Mouse (Mus musculus) hindbrain, embryonic 14.5 days (tissue): ENCODE data around the gene Klrb1. TPM values are rescaled to one million over a fixed set of nuclear protein-coding genes. Genes with fewer than 3 reads are reported as not detected.
A peak's percentile ranks its signal among the peaks of the same experiment; 100 is the strongest.
"Not testable (repeated sequence)": the region's sequence is repeated elsewhere in the genome, so short reads cannot be mapped to it uniquely, and the experiment has no call there.

ENCODE experiments used
- ATAC-seq: fragments of 200-750 bp; cut with Nextera tagmentation; 2 replicates; pipeline ENCODE4 v1.8.0; 2017; ENCODE audit warnings: moderate number of reproducible peaks, mild to moderate bottlenecking, moderate TSS enrichment, moderate library complexity; ENCODE audit not compliant: low FRiP score
- DNase-seq: peaks from one replicate; pipeline ENCODE4 v3.0.0-alpha.2; 2015; ENCODE audit warnings: low spot score
- H3K27ac ChIP-seq: fragments of 300-500 bp; sonication (generic); 2 replicates; pipeline ENCODE4 v1.5.1; 2014; ENCODE audit warnings: mild to moderate bottlenecking, moderate library complexity
- H3K27me3 ChIP-seq: fragments of 300-500 bp; sonication (generic); 2 replicates; pipeline ENCODE4 v1.6.1; 2014; ENCODE audit warnings: mild to moderate bottlenecking, low read length, mixed read lengths; ENCODE audit not compliant: control insufficient read depth, insufficient read depth
- H3K36me3 ChIP-seq: fragments of 300-500 bp; sonication (generic); replicated peaks from 2 replicates; pipeline ENCODE4 v1.6.1; 2014; ENCODE audit not compliant: control insufficient read depth, insufficient read depth
- H3K4me1 ChIP-seq: fragments of 300-500 bp; sonication (generic); replicated peaks from 2 replicates; pipeline ENCODE4 v1.6.1; 2014; ENCODE audit warnings: antibody characterized with exemption, low read length, mixed read lengths; ENCODE audit not compliant: control insufficient read depth, insufficient read depth
- H3K4me2 ChIP-seq: fragments of 300-500 bp; sonication (generic); replicated peaks from 2 replicates; pipeline ENCODE4 v1.6.1; 2014; ENCODE audit warnings: mild to moderate bottlenecking, moderate library complexity
- H3K4me3 ChIP-seq: fragments of 300-500 bp; sonication (generic); replicated peaks from 2 replicates; pipeline ENCODE4 v1.5.1; 2014; ENCODE audit warnings: mild to moderate bottlenecking, low read length
- H3K9ac ChIP-seq: fragments of 300-500 bp; sonication (generic); 2 replicates; pipeline ENCODE4 v1.6.1; 2014
- H3K9me3 ChIP-seq: fragments of 300-500 bp; sonication (generic); 2 replicates; pipeline ENCODE4 v1.6.1; 2016; ENCODE audit warnings: low read length; ENCODE audit not compliant: control insufficient read depth
- WGBS: fragments of 180-500 bp; shearing (Covaris S2); extraction: QIAGEN DNeasy Blood & Tissue Kit; methylation state at CpG from one replicate; pipeline ENCODE4 v1.1.7; 2014; 5-methylcytosine and 5-hydroxymethylcytosine counted together
- polyA plus RNA-seq: library from polyadenylated mRNA; unstranded; fragments of >200 nt; fragmentation: Nextera tagmentation; extraction: Ambion mirVana; gene quantifications from 2 replicates; pipeline ENCODE4 v1.2.1, GENCODE M21; 2014

Klrb1 gene
- polyA plus RNA-seq, 1 experiment from 2014 or later, result 0.51 TPM

DNA sequence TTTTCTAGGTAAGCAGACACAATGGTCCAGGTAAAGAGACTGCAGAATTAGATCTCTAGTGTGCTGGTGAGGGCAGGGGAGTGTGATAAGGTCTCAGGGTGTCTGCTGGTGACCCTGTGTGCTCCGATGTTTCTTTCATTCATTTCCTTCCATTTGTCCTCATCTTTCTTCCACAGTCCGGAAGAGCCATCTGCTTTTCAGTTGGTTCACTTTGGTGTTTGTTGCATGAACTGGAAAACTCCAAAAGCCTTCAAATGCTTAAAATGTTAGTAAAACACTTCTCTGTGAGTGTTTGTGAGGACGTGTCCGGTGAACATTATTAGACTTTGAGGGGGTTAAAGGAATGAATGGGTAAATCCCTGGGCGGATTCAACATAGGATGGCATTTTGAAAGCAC lies 38.3 kb upstream of the Klrb1 start:
- peak; percentile 48 for DNase-seq
- no peaks in the 10 kb centered on the region for H3K9me3 ChIP-seq
- H3K4me1 ChIP-seq, result peaks cover 5% of the 10 kb centered on the region; the same call in 1 of the 2 replicates
- H3K36me3 ChIP-seq, result no peaks in the 10 kb centered on the region
- H3K27me3 ChIP-seq, result no peaks in the 10 kb centered on the region
- peak overlapping the region; percentile 85 for H3K9ac ChIP-seq
- peak overlapping the region; percentile 66 for H3K4me3 ChIP-seq
- peak overlapping the region; percentile 96 for H3K27ac ChIP-seq
- no peak for ATAC-seq
- 42% methylated on average over 5 of the region's 5 CpGs for WGBS
- H3K4me2 ChIP-seq, result peak overlapping the region; percentile 55

DNA sequence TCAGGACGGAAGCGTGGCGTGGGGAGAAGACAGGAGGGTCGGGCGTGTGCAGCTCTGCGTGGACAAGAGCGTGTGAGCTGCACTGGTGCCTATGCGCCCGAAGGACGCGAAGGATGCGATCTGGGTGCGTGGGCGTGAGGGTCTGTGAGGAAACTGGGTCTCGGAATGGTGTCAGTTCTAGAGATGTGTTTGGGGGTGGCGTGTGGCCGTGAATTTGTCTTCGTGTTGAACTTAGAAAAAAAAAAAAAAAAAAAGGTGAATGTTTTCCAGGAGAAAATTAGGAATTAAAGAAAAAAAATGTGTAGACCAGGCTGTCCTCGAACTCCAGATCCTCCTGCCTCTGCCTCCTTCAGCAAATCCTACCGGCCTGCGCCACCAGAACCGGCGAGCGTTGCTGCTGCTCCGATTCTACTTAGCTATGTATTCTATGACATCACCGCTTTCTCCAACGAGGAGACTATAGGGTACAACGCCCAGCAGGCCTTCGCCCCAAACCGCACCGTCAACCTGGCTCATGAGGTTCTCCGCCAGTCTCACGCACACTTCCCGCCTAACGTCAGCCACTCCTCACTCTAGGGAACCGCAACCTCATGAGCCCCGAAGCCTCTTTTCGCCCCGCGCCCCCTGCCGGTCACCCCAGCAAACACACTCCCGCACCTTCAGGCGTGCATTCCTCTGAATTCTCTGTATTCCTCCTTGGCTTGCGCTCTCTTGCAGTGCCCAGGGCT lies 37.7 kb upstream of the Klrb1 start:
- H3K36me3 ChIP-seq, H3K27me3 ChIP-seq, H3K9me3 ChIP-seq, H3K4me1 ChIP-seq: not testable (repeated sequence)
- H3K4me2 ChIP-seq, result peak overlapping the region; percentile 55
- under 1% methylated on average over 40 of the region's 44 CpGs for WGBS
- ATAC-seq (peak; percentile 76), DNase-seq (peak; percentile 98)
- H3K27ac ChIP-seq, result peak overlapping the region; percentile 96
- peak overlapping the region; percentile 85 for H3K9ac ChIP-seq
- H3K4me3 ChIP-seq, result peak overlapping the region; percentile 66

GRCm38 (mm10) chr6:128760016-128760415 lies 37.2 kb upstream of the Klrb1 start:
- H3K4me3 ChIP-seq, result peak overlapping the region; percentile 66
- not testable (repeated sequence) for H3K27me3 ChIP-seq, H3K36me3 ChIP-seq, H3K9me3 ChIP-seq, H3K4me1 ChIP-seq
- 1% methylated on average over 22 of the region's 22 CpGs for WGBS
- H3K9ac ChIP-seq, result peak overlapping the region; percentile 85
- DNase-seq, result peak; percentile 98
- peak overlapping the region; percentile 96 for H3K27ac ChIP-seq
- peak overlapping the region; percentile 55 for H3K4me2 ChIP-seq
- ATAC-seq, result peak; percentile 52

DNA sequence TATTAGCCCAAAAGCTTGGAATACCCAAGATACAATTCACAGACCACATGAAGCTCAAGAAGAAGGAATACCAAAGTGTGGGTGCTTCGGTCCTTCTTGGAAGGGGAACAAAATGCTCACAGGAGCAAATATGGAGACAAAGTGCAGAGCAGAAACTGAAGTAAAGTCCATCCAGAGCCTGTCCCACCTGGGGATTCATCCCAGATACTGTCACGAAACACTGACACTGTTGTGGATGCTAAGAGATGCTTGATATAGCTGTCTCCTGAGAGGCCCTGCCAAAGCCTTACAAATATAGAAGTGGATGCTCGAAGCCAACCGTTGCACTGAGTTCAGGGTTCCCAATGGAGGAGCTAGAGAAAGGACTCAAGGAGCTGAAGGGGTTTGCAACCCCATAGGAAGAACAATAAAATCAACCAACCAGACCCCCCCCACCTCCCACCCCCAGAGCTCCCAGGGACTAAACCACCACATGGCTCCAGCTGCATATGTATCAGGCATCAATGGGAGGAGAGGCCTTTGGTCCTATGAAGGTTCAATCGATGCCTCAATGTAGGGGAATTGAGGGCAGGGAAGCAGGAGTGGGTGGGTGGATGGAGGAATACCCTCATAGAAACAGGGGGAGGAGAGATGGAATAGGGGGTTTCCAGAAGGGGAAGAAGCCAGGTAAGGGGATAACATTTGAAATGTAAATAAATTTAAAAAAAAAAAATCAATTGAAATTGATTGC lies 36.5 kb upstream of the Klrb1 start:
- H3K4me2 ChIP-seq, result peak overlapping the region; percentile 55

DNA sequence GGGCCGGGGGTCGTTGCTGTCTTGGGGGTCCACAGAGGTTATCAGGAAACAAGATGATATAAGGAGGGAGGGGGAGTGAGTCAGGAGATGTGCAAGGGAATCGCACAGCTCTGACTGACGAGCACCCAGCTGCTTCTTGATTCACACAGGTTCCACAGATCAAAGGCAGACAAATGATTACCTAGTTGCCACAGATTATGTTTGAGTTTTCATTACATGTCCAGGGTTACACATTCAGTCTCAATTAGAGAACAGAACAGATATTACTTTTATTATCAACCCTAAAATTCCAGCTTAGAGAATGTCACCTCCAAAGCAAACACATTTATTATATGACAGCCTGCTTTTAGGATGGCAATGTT lies 32.5 kb upstream of the Klrb1 start:
- H3K4me3 ChIP-seq, ATAC-seq, H3K9ac ChIP-seq, DNase-seq, H3K27me3 ChIP-seq, H3K4me1 ChIP-seq, H3K36me3 ChIP-seq, H3K9me3 ChIP-seq, H3K27ac ChIP-seq, H3K4me2 ChIP-seq: not testable (repeated sequence)
- 58% methylated on average over 4 of the region's 4 CpGs for WGBS

More for the DNA sequence above, 36.5 kb upstream of the Klrb1 start:
- 77% methylated on average over 5 of the region's 5 CpGs for WGBS
- no peak overlapping the region for H3K9ac ChIP-seq
- no peaks in the 10 kb centered on the region for H3K9me3 ChIP-seq
- peaks cover 5% of the 10 kb centered on the region; the same call in 1 of the 2 replicates for H3K4me1 ChIP-seq
- H3K27ac ChIP-seq, result peak overlapping the region; percentile 53; the same call in 1 of the 2 replicates
- H3K27me3 ChIP-seq, result no peaks in the 10 kb centered on the region
- H3K36me3 ChIP-seq, result no peaks in the 10 kb centered on the region
- ATAC-seq (no peak), DNase-seq (no peak)
- 0 out of 2 replicates have a peak overlapping the region, but pooled peaks have one; percentile 66 for H3K4me3 ChIP-seq

DNA sequence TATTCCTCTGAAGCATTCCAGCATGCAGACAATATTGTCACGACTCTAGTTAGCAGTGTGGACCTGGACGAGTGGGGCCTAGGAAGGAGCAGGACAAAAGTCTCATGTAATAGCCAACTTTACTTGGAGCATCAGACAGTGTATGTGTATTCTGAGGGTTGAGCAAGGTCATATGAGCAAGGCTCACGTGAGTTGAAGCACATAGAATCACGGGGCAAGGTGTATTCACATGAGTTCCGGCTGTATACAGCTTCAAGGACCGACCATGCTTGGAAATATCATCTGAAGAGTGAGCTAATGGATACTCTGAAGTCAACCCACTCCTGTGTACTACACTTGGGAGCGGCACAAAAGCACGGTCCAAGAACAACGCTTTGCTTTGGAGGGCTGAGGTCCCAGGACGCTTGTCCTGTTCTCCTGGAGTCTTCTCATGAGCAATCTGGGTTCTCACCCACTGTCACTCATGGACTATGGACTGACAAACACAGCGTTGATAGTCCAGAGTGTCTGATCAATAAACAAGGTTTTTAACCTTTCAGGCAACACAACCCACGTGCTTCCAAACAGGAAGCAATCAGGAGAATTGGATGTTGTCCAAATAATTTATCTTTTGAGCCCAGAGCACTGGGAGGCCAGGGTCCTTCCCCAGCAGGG lies 32.0 kb upstream of the Klrb1 start:
- not testable (repeated sequence) for H3K36me3 ChIP-seq, DNase-seq, ATAC-seq, H3K4me3 ChIP-seq, H3K4me1 ChIP-seq, H3K27me3 ChIP-seq, H3K9ac ChIP-seq, H3K4me2 ChIP-seq, H3K9me3 ChIP-seq
- H3K27ac ChIP-seq, result peak overlapping the region; percentile 64; the same call in 1 of the 2 replicates
- WGBS, result 84% methylated on average over 12 of the region's 12 CpGs

- not testable (repeated sequence) for H3K4me1 ChIP-seq, H3K36me3 ChIP-seq, DNase-seq, H3K27me3 ChIP-seq, H3K4me3 ChIP-seq, H3K9me3 ChIP-seq
- ATAC-seq, result peak; percentile 76
- 36% methylated on average over 10 of the region's 10 CpGs for WGBS
- H3K27ac ChIP-seq, result peak overlapping the region; percentile 64
- peak overlapping the region; percentile 45 for H3K9ac ChIP-seq
- peak overlapping the region; percentile 31 for H3K4me2 ChIP-seq
These were observed 31.4 kb upstream of the Klrb1 start for GRCm38 (mm10) chr6:128754265-128754664.

DNA sequence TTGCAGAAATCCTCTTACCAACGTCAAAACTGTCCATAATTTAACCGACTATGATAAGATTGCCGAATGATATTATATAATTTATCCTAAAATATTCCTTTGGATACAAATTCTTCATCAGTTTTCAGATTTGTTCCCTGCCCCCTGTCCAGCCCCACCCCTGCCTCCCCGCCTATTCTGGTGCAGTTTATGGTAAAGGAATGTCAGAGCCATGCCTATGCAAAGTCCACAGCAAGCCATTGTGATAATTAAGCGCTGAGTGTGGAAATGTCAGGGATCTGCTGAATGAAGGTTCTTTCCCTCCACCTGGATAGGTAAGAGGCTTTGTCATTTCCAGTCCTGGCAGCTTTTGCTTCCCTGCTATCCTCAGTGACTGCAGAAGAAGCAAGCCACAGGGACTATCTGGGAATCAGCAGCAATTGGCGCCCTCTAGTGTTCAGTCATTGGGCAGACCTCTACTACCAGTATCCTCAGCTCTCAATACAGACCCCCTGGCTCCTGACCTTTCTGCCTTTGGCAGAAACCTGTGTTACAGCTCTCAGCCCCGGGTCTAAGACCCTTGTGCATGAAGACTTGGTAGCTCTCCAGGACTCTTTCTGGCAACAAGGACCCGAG lies 30.9 kb upstream of the Klrb1 start:
- ATAC-seq (peak; percentile 97), DNase-seq (peak; percentile 84)
- peak overlapping the region; percentile 31 for H3K4me2 ChIP-seq
- H3K4me1 ChIP-seq, H3K27me3 ChIP-seq, H3K9me3 ChIP-seq, H3K36me3 ChIP-seq, H3K4me3 ChIP-seq: not testable (repeated sequence)
- H3K27ac ChIP-seq, result peak overlapping the region; percentile 64
- WGBS, result 36% methylated on average over 8 of the region's 8 CpGs
- H3K9ac ChIP-seq, result peak overlapping the region; percentile 45

- H3K4me2 ChIP-seq, H3K36me3 ChIP-seq, H3K9ac ChIP-seq, H3K27me3 ChIP-seq, H3K4me3 ChIP-seq, H3K27ac ChIP-seq, H3K4me1 ChIP-seq, DNase-seq, H3K9me3 ChIP-seq, ATAC-seq: not testable (repeated sequence)
- whole genome bisulfite sequencing, result 79% methylated on average over 6 of the region's 6 CpGs
These were observed 24.1 kb upstream of the Klrb1 start for GRCm38 (mm10) chr6:128747006-128747405.
